Mouse (Mus musculus): ENCODE results near the gene Adamts3. TPM values are rescaled to one million over a fixed set of nuclear protein-coding genes. Genes with fewer than 3 reads are reported as not detected.

The Adamts3 gene
- total RNA-seq (2021) (1 to 10 TPM; 4.3 to 5.3 TPM), polyA plus RNA-seq (2012; rRNA removed) (1.9 and 5.5 TPM in 2 replicates)
- long read RNA-seq, partial matches to known transcripts = 0 of 2 reads
- long read RNA-seq, other reads (novel, unspliced or antisense) = 1 of 2 reads

DNA sequence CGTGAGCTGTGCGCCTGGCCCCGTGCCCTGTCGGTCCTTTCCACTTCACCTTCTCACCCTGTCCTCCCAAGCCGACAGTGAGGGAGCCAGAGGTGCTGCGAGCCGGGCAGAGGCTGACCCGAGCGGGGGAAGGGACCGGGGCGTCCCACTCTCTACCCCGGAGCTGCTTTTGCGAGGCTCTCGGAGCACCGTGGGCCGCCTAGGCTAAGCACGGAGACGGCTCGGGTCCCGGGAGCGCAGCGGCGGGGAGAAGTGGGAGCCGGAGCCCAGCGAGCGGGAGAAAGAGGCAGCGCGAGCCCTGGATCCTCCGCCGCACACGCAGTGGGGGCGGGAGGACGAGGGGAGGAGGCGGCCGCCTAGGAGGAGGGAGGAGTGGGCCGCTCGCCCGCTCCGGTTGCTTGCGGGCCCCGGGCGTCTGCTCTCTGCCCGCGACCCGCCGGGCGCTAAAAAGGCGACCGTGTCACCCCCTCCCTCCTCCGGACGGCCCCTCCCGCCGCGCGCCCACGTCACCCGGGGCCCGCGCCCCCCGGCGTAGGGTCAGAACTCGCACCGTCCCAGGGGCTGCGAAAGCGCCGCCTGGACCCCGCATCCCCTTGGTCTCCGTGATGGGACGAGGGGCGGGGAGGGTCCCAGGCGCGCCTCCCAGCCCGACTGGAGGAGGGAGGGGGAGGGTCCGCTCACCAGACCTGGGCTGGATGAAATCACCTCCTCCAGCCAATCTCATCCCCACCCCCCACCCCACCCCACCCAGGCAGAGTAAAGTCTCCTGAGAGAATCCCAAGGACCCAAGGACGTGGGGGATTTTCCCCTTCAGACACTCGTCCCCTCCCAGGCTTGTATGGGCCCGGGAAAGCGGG lies at the start of gene Adamts3:
Gene Adamts3 (minus strand): TSS at position 284 of the 857 bp plus-strand sequence.
- Histone ChIP-seq H3K27ac (peak within 1 kb of the TSS; percentile 68), H3K36me3 (ENCODE audit: control insufficient read depth, insufficient read depth, low read length) (no peaks in the 10 kb centered on the region), H3K4me1 (ENCODE audit: control insufficient read depth, insufficient read depth, low read length) (no peaks in the 10 kb centered on the region), H3K79me2 (replicated peaks; ENCODE audit: control insufficient read depth, insufficient read depth, low read length) (no peaks in the 10 kb centered on the region), H3K27me3 (ENCODE audit: control insufficient read depth, insufficient read depth, low read length) (no peaks in the 10 kb centered on the region), H3K9ac (ENCODE audit: low read depth, low read length) (peak within 1 kb of the TSS; percentile 81), H3K4me3 (peak within 1 kb of the TSS; percentile 53)
- WGBS = 3% methylated on average over 77 of the region's 78 CpGs
- TF ChIP-seq CTCF (IDR thresholded peaks at IDR 0.05) (no peak), EP300 (IDR thresholded peaks at IDR 0.05; ENCODE audit: insufficient read depth, low read depth, low read length) (no peak), POLR2A (IDR thresholded peaks at IDR 0.05; ENCODE audit: insufficient read depth, low read depth, low read length) (no peak)
- peak; percentile 72 to 74 for DNase-seq
- intact Hi-C loops (cut with DNase I) = loop anchor here (5.0 kb wide), 1 partner anchor 41 kb away; no protein-coding TSS in a partner anchor

DNA sequence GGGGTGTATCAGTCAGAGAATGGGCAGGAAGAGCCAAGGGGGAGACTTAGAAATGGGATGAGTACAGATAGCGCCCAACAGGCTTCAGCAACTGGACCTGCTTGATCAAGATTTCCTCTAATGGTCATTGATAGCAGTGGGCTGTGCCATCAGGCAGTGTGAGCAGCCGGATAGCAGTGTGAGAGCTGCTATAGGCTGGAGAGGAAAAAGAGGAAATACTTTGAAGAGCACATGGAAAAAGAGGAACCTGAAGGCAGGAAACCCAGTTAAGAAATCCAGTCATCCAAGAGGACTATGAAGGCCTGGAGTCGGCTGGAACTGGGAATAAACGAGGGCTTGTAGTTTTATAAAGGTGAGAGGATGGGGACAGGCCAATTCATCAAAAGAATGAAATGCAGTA lies 48.4 kb upstream of the Adamts3 start:
- whole genome bisulfite sequencing = 56% methylated on average over 4 of the region's 4 CpGs
- DNase-seq = no peak

DNA sequence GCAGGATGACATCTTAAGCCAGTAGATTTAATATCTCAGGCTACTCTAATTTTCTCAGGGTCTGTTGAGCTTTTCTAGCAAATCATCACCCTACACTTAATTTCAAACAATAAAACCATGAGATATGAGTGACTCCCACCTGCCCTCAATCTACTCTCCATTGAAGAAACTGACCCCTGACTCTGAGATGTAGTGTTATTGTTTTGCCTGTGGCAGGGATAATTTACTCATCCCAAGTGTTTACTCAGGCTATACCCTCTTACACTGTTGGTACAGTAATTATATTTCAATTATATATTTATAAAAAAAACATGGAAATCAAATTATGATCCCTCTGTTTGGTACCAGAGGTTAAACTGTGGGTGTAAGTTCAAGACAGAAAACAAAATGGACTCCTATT lies 29.2 kb upstream of the Adamts3 start:
- no peaks in the 10 kb centered on the region for H3K27me3 ChIP-seq (ENCODE audit: control insufficient read depth, insufficient read depth, low read length)
- no peaks in the 10 kb centered on the region for H3K36me3 ChIP-seq (ENCODE audit: control insufficient read depth, insufficient read depth, low read length)
- no peak overlapping the region for H3K27ac ChIP-seq
- DNase-seq = no peak
- no peaks in the 10 kb centered on the region for H3K4me1 ChIP-seq (ENCODE audit: control insufficient read depth, insufficient read depth, low read length)
- no peak overlapping the region for H3K9ac ChIP-seq (ENCODE audit: low read depth, low read length)
- H3K79me2 ChIP-seq (replicated peaks; ENCODE audit: control insufficient read depth, insufficient read depth, low read length) = no peaks in the 10 kb centered on the region
- no peak overlapping the region for H3K4me3 ChIP-seq
- intact Hi-C loops (cut with DNase I) = no loop called here
- TF ChIP-seq EP300 (IDR thresholded peaks at IDR 0.05; ENCODE audit: insufficient read depth, low read depth, low read length) (no peak), CTCF (IDR thresholded peaks at IDR 0.05) (no peak), POLR2A (IDR thresholded peaks at IDR 0.05; ENCODE audit: insufficient read depth, low read depth, low read length) (no peak)

More for the DNA sequence above, 48.4 kb upstream of the Adamts3 start:
- Histone ChIP-seq H3K4me1 (ENCODE audit: control insufficient read depth, insufficient read depth, low read length) (no peaks in the 10 kb centered on the region), H3K79me2 (replicated peaks; ENCODE audit: control insufficient read depth, insufficient read depth, low read length) (no peaks in the 10 kb centered on the region), H3K36me3 (ENCODE audit: control insufficient read depth, insufficient read depth, low read length) (no peaks in the 10 kb centered on the region), H3K9ac (ENCODE audit: low read depth, low read length) (no peak overlapping the region), H3K27me3 (ENCODE audit: control insufficient read depth, insufficient read depth, low read length) (no peaks in the 10 kb centered on the region), H3K4me3 (no peak overlapping the region), H3K27ac (no peak overlapping the region)
- TF ChIP-seq CTCF (IDR thresholded peaks at IDR 0.05) (no peak), POLR2A (IDR thresholded peaks at IDR 0.05; ENCODE audit: insufficient read depth, low read depth, low read length) (no peak), EP300 (IDR thresholded peaks at IDR 0.05; ENCODE audit: insufficient read depth, low read depth, low read length) (no peak)
- intact Hi-C loops (cut with DNase I) = no loop called here

DNA sequence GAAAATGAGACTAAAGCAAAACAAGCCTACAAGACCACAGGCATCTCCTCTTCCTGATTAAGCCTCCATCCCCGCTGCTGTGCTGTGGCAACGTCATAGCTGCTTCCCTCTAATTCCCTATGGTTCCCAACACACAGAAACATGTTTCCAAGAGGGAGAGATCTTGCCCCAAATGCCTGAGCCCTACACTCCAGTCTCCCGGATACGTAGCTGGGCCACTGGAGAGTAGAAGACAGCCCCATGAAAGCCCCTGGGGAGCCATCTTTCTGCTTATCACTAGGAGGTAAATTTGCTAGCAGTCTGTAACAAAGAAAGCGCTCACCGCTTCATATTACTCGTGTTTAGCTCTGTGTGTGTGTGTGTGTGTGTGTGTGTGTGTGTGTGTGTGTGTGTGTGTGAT lies 28.8 kb upstream of the Adamts3 start:
- no peak overlapping the region for H3K4me3 ChIP-seq
- no peak overlapping the region for H3K27ac ChIP-seq
- H3K79me2 ChIP-seq (replicated peaks; ENCODE audit: control insufficient read depth, insufficient read depth, low read length) = no peaks in the 10 kb centered on the region
- no peak overlapping the region for H3K9ac ChIP-seq (ENCODE audit: low read depth, low read length)
- H3K27me3 ChIP-seq (ENCODE audit: control insufficient read depth, insufficient read depth, low read length) = no peaks in the 10 kb centered on the region
- no peaks in the 10 kb centered on the region for H3K36me3 ChIP-seq (ENCODE audit: control insufficient read depth, insufficient read depth, low read length)
- intact Hi-C loops (cut with DNase I) = no loop called here
- H3K4me1 ChIP-seq (ENCODE audit: control insufficient read depth, insufficient read depth, low read length) = no peaks in the 10 kb centered on the region
- 65% methylated on average over 7 of the region's 7 CpGs for whole genome bisulfite sequencing
- TF ChIP-seq CTCF (IDR thresholded peaks at IDR 0.05) (no peak), EP300 (IDR thresholded peaks at IDR 0.05; ENCODE audit: insufficient read depth, low read depth, low read length) (no peak), POLR2A (IDR thresholded peaks at IDR 0.05; ENCODE audit: insufficient read depth, low read depth, low read length) (no peak)
- DNase-seq = no peak

DNA sequence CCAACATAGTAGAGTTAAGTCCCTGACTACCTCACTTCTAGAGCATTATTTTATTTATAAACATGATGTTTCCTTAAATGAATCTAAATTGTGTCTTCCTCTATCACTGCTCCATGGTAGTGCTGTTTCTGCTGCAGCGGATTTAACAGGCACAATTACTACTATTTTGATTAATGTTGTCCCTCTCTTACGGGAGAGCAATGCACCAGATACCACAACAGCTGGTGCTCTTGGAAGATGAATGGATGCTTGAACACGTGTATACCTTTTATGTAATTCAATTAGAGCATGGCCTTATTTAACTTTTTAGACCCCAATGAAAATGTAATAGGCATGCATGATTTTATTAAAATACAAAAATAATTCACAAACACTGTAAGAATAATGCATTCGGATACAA lies 28.4 kb upstream of the Adamts3 start:
- Histone ChIP-seq H3K27me3 (ENCODE audit: control insufficient read depth, insufficient read depth, low read length) (no peaks in the 10 kb centered on the region), H3K4me3 (no peak overlapping the region), H3K79me2 (replicated peaks; ENCODE audit: control insufficient read depth, insufficient read depth, low read length) (no peaks in the 10 kb centered on the region), H3K27ac (no peak overlapping the region), H3K9ac (ENCODE audit: low read depth, low read length) (no peak overlapping the region), H3K4me1 (ENCODE audit: control insufficient read depth, insufficient read depth, low read length) (no peaks in the 10 kb centered on the region), H3K36me3 (ENCODE audit: control insufficient read depth, insufficient read depth, low read length) (no peaks in the 10 kb centered on the region)
- intact Hi-C loops (cut with DNase I) = no loop called here
- no peak for DNase-seq
- WGBS = 87% methylated on average over 4 of the region's 4 CpGs
- TF ChIP-seq CTCF (IDR thresholded peaks at IDR 0.05) (no peak), EP300 (IDR thresholded peaks at IDR 0.05; ENCODE audit: insufficient read depth, low read depth, low read length) (no peak), POLR2A (IDR thresholded peaks at IDR 0.05; ENCODE audit: insufficient read depth, low read depth, low read length) (no peak)

DNA sequence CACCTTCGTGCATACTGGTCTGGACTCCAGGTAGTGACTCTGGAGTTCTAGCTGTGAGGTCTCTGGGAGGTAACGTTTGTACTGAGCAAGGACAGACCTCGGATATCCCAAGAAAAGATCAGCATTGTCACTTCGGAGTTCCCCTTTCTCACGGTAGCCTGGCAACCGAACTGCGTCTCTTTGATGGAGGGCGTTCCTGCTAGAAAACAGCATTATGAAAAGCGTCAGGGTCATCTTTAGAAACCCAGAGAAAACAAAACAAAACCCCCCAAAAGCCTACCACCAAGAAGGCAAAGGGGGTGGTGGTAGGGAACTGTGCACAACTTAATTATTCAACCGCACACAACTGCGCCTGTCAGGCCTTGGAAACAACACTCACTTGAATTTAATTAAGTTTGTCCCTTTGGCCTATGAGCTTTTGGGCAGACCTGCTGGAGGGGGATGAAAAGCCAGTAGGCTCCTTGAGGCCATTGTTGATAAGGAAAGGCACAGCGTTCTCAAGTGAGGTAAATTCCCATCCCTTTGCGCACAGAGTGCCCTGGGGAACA lies 23.8 kb upstream of the Adamts3 start:
- intact Hi-C loops (cut with DNase I) = no loop called here
- no peak for DNase-seq
- no peaks in the 10 kb centered on the region for H3K4me1 ChIP-seq (ENCODE audit: control insufficient read depth, insufficient read depth, low read length)
- H3K36me3 ChIP-seq (ENCODE audit: control insufficient read depth, insufficient read depth, low read length) = no peaks in the 10 kb centered on the region
- no peak overlapping the region for H3K4me3 ChIP-seq
- no peak overlapping the region for H3K27ac ChIP-seq
- TF ChIP-seq POLR2A (IDR thresholded peaks at IDR 0.05; ENCODE audit: insufficient read depth, low read depth, low read length) (no peak), EP300 (IDR thresholded peaks at IDR 0.05; ENCODE audit: insufficient read depth, low read depth, low read length) (no peak), CTCF (IDR thresholded peaks at IDR 0.05) (no peak)
- H3K9ac ChIP-seq (ENCODE audit: low read depth, low read length) = no peak overlapping the region
- H3K27me3 ChIP-seq (ENCODE audit: control insufficient read depth, insufficient read depth, low read length) = no peaks in the 10 kb centered on the region
- WGBS = 81% methylated on average over 13 of the region's 13 CpGs
- H3K79me2 ChIP-seq (replicated peaks; ENCODE audit: control insufficient read depth, insufficient read depth, low read length) = no peaks in the 10 kb centered on the region

Data from heart, adult 2 months (tissue).